Mouse (Mus musculus) liver, embryonic 14.5 days (tissue): Measurements from ENCODE around the gene Fblim1. TPM values are rescaled to one million over a fixed set of nuclear protein-coding genes. Genes with fewer than 3 reads are reported as not detected.

Source experiments
- ATAC-seq: fragments of 200-750 bp; cut with Nextera tagmentation; 2 replicates; pipeline ENCODE4 v1.8.0; 2017; ENCODE audit warnings: moderate number of reproducible peaks, mild to moderate bottlenecking, moderate library complexity; ENCODE audit not compliant: insufficient read depth
- DNase-seq, 3 experiments: peaks; one replicate each; pipeline ENCODE4 v3.0.0-alpha.2; 2012 to 2013; ENCODE audit warnings: low read depth in 3 of 3, low spot score in 3 of 3
- H3K27ac ChIP-seq: fragments of 300-500 bp; sonication (generic); 2 replicates; pipeline ENCODE4 v1.5.1; 2014; ENCODE audit warnings: moderate library complexity, mild to moderate bottlenecking, control low read depth, inconsistent platforms
- H3K27me3 ChIP-seq: fragments of 300-500 bp; sonication (generic); 2 replicates; pipeline ENCODE4 v1.6.1; 2014; ENCODE audit warnings: mild to moderate bottlenecking, low read length, moderate library complexity; ENCODE audit not compliant: control insufficient read depth, insufficient read depth
- H3K36me3 ChIP-seq: fragments of 300-500 bp; sonication (generic); replicated peaks from 2 replicates; pipeline ENCODE4 v1.6.1; 2014; ENCODE audit warnings: low read depth; ENCODE audit not compliant: control insufficient read depth, insufficient read depth
- H3K4me1 ChIP-seq, 2 experiments: fragments of 200-500 bp in 1 of 2; fragments of 300-500 bp in 1 of 2; sonication (generic) in 1 of 2; replicated peaks; 2 replicates each; pipeline ENCODE4 v1.6.1; 2012 to 2014; ENCODE audit warnings: antibody characterized with exemption in 1 of 2, inconsistent platforms in 1 of 2, low read length in 1 of 2; ENCODE audit not compliant: control insufficient read depth in 2 of 2, insufficient read depth in 2 of 2
- H3K4me2 ChIP-seq: fragments of 300-500 bp; sonication (generic); 2 replicates; pipeline ENCODE4 v1.6.1; 2014; ENCODE audit warnings: low read depth, mild to moderate bottlenecking, control low read depth, moderate library complexity
- H3K4me3 ChIP-seq, 2 experiments: fragments of 200-500 bp in 1 of 2; fragments of 300-500 bp in 1 of 2; sonication (generic) in 1 of 2; 2 replicates each; pipeline ENCODE4 v1.5.1; 2012 to 2014; ENCODE audit warnings: low read depth in 2 of 2, low read length in 2 of 2, mild to moderate bottlenecking in 2 of 2, control low read depth in 1 of 2, inconsistent platforms in 1 of 2, moderate library complexity in 1 of 2; ENCODE audit not compliant: insufficient read depth in 1 of 2
- H3K9ac ChIP-seq: fragments of 300-500 bp; sonication (generic); replicated peaks from 2 replicates; pipeline ENCODE4 v1.6.1; 2014; ENCODE audit warnings: mild to moderate bottlenecking, control low read depth, moderate library complexity
- H3K9me3 ChIP-seq: fragments of 300-500 bp; sonication (generic); 2 replicates; pipeline ENCODE4 v1.6.1; 2016; ENCODE audit warnings: low read length, mixed read lengths; ENCODE audit not compliant: control insufficient read depth
- CTCF ChIP-seq: IDR thresholded peaks from 2 replicates; pipeline ENCODE4 v1.5.1; 2016; ENCODE audit warnings: antibody characterized with exemption, low read depth, control low read depth
- EP300 ChIP-seq: IDR thresholded peaks from 2 replicates; pipeline ENCODE4 v1.6.1; 2016; ENCODE audit warnings: antibody characterized with exemption, low read depth
- WGBS: fragments of 180-500 bp; shearing (Covaris S2); extraction: QIAGEN DNeasy Blood & Tissue Kit; methylation state at CpG from one replicate; pipeline ENCODE4 v1.1.7; 2014; ENCODE audit not compliant: insufficient replicate concordance; 5-methylcytosine and 5-hydroxymethylcytosine counted together
- polyA plus RNA-seq, 2 experiments: library from polyadenylated mRNA; depleted of rRNA in 1 of 2; stranded (reverse) in 1 of 2; unstranded in 1 of 2; fragments of >200 nt; fragmentation: Nextera tagmentation in 1 of 2; extraction: Ambion mirVana in 1 of 2; gene quantifications; 2 replicates each; pipeline versions ENCODE4 v1.2.1 to v1.2.3; 2012 to 2014

Fblim1 gene
- polyA plus RNA-seq, 2 experiments, result 0.77 to 1.1 TPM

- peak overlapping the region; percentile 99; the same call in 1 of the 2 replicates for H3K27ac ChIP-seq
- 21% methylated on average over 9 of the region's 9 CpGs for WGBS
- H3K4me2 ChIP-seq, result peak overlapping the region; percentile 93
- H3K4me3 ChIP-seq, result peak overlapping the region; percentile 93; a peak in 3 of 4 replicates
- TF ChIP-seq EP300 (no peak), CTCF (no peak)
- H3K27me3 ChIP-seq, result no peaks in the 10 kb centered on the region
- no peaks in the 10 kb centered on the region for H3K36me3 ChIP-seq
- peak overlapping the region; percentile 99 for H3K9ac ChIP-seq
- ATAC-seq (no peak), DNase-seq (no peak)
- H3K4me1 ChIP-seq, result peaks cover 7 to 11% of the 10 kb centered on the region in 2 experiments
- no peaks in the 10 kb centered on the region for H3K9me3 ChIP-seq
Observed at GRCm38 (mm10) chr4:141547299-141547698, 58.6 kb downstream of the Fblim1 start.

GRCm38 (mm10) chr4:141546334-141547200 is 59.3 kb downstream of the Fblim1 start:
- Histone ChIP-seq H3K36me3 (no peaks in the 10 kb centered on the region), H3K9me3 (no peaks in the 10 kb centered on the region), H3K9ac (peak overlapping the region; percentile 99), H3K4me2 (peak overlapping the region; percentile 93), H3K4me1 (peaks cover 5 to 7% of the 10 kb centered on the region in 2 experiments), H3K27me3 (no peaks in the 10 kb centered on the region), H3K27ac (peak overlapping the region; percentile 99), H3K4me3 (peak overlapping the region; percentile 93)
- WGBS, result under 1% methylated on average over 94 of the region's 98 CpGs
- peak; percentile 70 to 72 (median 71) for DNase-seq
- peak; percentile 75 for ATAC-seq
- TF ChIP-seq CTCF (no peak), EP300 (0 out of 2 replicates have a peak, but pooled peaks have one; percentile 17)

DNA sequence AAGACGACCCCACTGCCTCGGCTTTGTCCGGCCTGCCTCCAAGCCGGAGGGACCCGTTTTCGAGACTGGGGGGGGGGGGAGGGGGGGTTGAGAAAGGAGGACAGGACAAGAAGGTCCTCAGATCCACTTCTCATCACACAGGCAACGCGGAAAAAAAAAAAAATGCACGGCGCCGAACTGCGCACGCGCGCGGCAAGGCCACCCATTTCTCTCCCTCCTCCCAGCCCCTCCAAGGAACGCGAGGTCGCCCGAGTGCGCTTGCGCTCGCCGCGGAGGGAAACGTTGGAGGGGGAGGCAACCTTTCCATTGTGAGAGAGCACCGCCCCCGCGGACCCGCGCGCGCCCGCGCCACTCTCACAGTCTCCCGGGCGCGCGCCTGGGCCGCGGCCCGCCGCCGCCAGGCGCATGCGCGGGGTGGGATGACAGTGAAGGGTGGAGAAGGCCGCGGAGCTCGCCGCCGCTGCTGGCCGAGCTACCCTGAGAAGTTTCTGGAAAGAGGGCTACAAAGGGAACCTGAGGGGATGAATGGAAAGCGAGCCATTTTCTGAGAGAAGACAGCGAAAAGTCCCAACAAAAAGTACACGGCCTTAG is 60.1 kb downstream of the Fblim1 start:
- peak overlapping the region; percentile 99 for H3K9ac ChIP-seq
- ATAC-seq (peak; percentile 86), DNase-seq (peak; percentile 96 to 97 (median 97))
- peak overlapping the region; percentile 99 for H3K27ac ChIP-seq
- H3K4me1 ChIP-seq, result peaks cover 5 to 7% of the 10 kb centered on the region in 2 experiments
- H3K4me2 ChIP-seq, result peak overlapping the region; percentile 100
- 0% methylated on average over 50 of the region's 56 CpGs for WGBS
- no peaks in the 10 kb centered on the region for H3K27me3 ChIP-seq
- H3K4me3 ChIP-seq, result peak overlapping the region; percentile 93
- no peaks in the 10 kb centered on the region for H3K9me3 ChIP-seq
- no peak for TF ChIP-seq CTCF
- H3K36me3 ChIP-seq, result no peaks in the 10 kb centered on the region

GRCm38 (mm10) chr4:141545071-141545742 is 60.7 kb downstream of the Fblim1 start:
- Histone ChIP-seq H3K36me3 (no peaks in the 10 kb centered on the region), H3K9me3 (no peaks in the 10 kb centered on the region), H3K4me1 (peaks cover 5 to 7% of the 10 kb centered on the region in 2 experiments), H3K9ac (peak overlapping the region; percentile 79), H3K27me3 (no peaks in the 10 kb centered on the region), H3K4me2 (peak overlapping the region; percentile 100), H3K27ac (peak overlapping the region; percentile 76), H3K4me3 (peak overlapping the region; percentile 65 to 93)
- TF ChIP-seq EP300 (no peak), CTCF (no peak)
- WGBS, result under 1% methylated on average over 45 of the region's 45 CpGs
- DNase-seq, result peak in 1 of 3 experiments; percentile 35
- peak; percentile 9 for ATAC-seq

DNA sequence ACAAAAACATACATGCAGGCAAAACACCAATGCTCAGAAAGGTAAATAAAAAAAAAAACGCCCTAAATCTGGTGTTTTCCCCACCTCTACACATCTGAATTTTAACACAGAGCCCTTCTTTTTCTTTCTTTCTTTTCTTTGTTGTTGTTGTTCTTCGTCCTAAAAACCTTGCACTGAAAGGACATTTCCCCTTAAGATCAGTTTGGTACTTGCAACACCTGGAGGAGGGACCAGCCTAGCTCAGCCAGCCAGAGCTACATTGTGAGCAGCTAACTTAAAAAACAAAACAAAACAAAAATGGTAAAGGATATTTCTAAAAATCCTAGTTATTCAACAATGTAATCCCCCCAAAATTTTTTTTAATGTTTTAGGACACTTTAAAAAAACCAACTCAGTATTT is 61.4 kb downstream of the Fblim1 start:
- H3K36me3 ChIP-seq, result no peaks in the 10 kb centered on the region
- H3K9me3 ChIP-seq, result no peaks in the 10 kb centered on the region
- H3K9ac ChIP-seq, result no peak overlapping the region
- H3K4me3 ChIP-seq, result peak overlapping the region in 1 of 2 experiments; percentile 93; a peak in 2 of 4 replicates
- H3K27me3 ChIP-seq, result no peaks in the 10 kb centered on the region
- TF ChIP-seq CTCF, result no peak
- TF ChIP-seq EP300, result no peak
- WGBS, result 42% methylated on average over 2 of the region's 2 CpGs
- H3K4me1 ChIP-seq, result peaks cover 5 to 7% of the 10 kb centered on the region in 2 experiments
- H3K27ac ChIP-seq, result no peak overlapping the region
- no peak for ATAC-seq
- DNase-seq, result no peak
- H3K4me2 ChIP-seq, result peak overlapping the region; percentile 100
